Mouse (Mus musculus) lung, adult 2 months (tissue): ENCODE measurements around the gene Rnf141.

ENCODE experiments used
- CTCF ChIP-seq: fragments of 200-500 bp; IDR thresholded peaks from 2 replicates; pipeline ENCODE4 v1.5.1; 2011; ENCODE audit warnings: mild to moderate bottlenecking, low read length, control low read depth; ENCODE audit not compliant: insufficient read depth
- POLR2A ChIP-seq: fragments of 200-500 bp; IDR thresholded peaks from 2 replicates; pipeline ENCODE4 v1.6.1; 2011; ENCODE audit warnings: low read depth, mild to moderate bottlenecking, control low read depth, low read length, borderline replicate concordance; ENCODE audit errors: extremely low read depth

- TF ChIP-seq CTCF, result no peak
- no peak for TF ChIP-seq POLR2A
Observed at GRCm38 (mm10) chr7:110823076-110823475, 21.2 kb downstream of the Rnf141 start.
